ENCODE assay signal across 23 mouse cellular contexts in genomic region chr12:106288791-106289515, GRCm38 (mm10).
DNase-seq lines count a peak whose midpoint lies in the region; ATAC-seq and TF ChIP-seq lines count a peak whose summit lies in the region.
"Had no signal": no experiment of that assay in that cellular context is flagged by ENCODE, and none has a peak within 500 bp of the region (broad histone marks: within the 10 kb centered on the region; RNA-seq: fewer than 3 reads in every experiment).

No protein-coding gene starts in this region.

- peak overlapping the region; percentile 13; the same call in 1 of the 2 replicates for H3K4me2 ChIP-seq in kidney, embryonic 16.5 days (replicated peaks; ENCODE audit: low read depth, low read length)
- no peak overlapping the region for H3K4me2 ChIP-seq in hindbrain, embryonic 14.5 days (replicated peaks)
- H3K4me2 ChIP-seq: hindbrain, embryonic 12.5 days; limb, embryonic 12.5 days; liver, embryonic 15.5 days; midbrain, embryonic 15.5 days; neural tube, embryonic 12.5 days had no signal

- TF ChIP-seq POLR2A in thymus, adult 2 months (IDR thresholded peaks at IDR 0.05; ENCODE audit: control insufficient read depth, extremely low read depth, insufficient read depth, low read length, poor library complexity) = no peak
- TF ChIP-seq POLR2A in cerebellum, adult 2 months (IDR thresholded peaks at IDR 0.05; ENCODE audit: borderline replicate concordance, insufficient read depth, low read length) = no peak

- no peaks in the 10 kb centered on the region for H3K36me3 ChIP-seq in thymus, adult 2 months (ENCODE audit: control insufficient read depth, insufficient read depth, low read length)
- no peaks in the 10 kb centered on the region for H3K36me3 ChIP-seq in kidney, embryonic 16.5 days (ENCODE audit: insufficient read depth, low read length)
- H3K36me3 ChIP-seq in hindbrain, embryonic 14.5 days (replicated peaks; ENCODE audit: control insufficient read depth, insufficient read depth) = no peaks in the 10 kb centered on the region
- H3K36me3 ChIP-seq: embryonic facial prominence, embryonic 10.5 days; hindbrain, embryonic 12.5 days; limb, embryonic 12.5 days; liver, embryonic 15.5 days; midbrain, embryonic 15.5 days; neural tube, embryonic 12.5 days had no signal

- DNase-seq in embryo, embryonic 11 days = peak; percentile 16
- DNase-seq in embryo, embryonic 10 days (ENCODE audit: low spot score) = no peak
- peak; percentile 39 for DNase-seq in thymus, postnatal 4 days
- DNase-seq in thymus, adult 2 months = no peak
- no peak for DNase-seq in heart, postnatal 4 days
- no peak for DNase-seq in hindbrain, embryonic 14.5 days (ENCODE audit: low spot score)
- DNase-seq in cerebellum, adult 2 months = no peak
- DNase-seq: adrenal gland, postnatal 10 days; cerebellum, adult 9-11 months; forebrain, postnatal 0 days; gastrocnemius, adult 2 months; heart, adult 2 months; lung, postnatal 4 days; right cerebral cortex, postnatal 25 days; thymus, postnatal 14 days had no signal

- 29% methylated on average over 23 of the region's 23 CpGs for WGBS in thymus, adult 2 months
- 38% methylated on average over 23 of the region's 23 CpGs for WGBS in kidney, embryonic 16.5 days
- 79% methylated on average over 23 of the region's 23 CpGs for WGBS in hindbrain, embryonic 14.5 days
- 73% methylated on average over 23 of the region's 23 CpGs for WGBS in cerebellum, adult 2 months

- H3K27me3 ChIP-seq in thymus, adult 2 months (ENCODE audit: control insufficient read depth, insufficient read depth, low read length) = no peaks in the 10 kb centered on the region
- no peaks in the 10 kb centered on the region for H3K27me3 ChIP-seq in kidney, embryonic 16.5 days (ENCODE audit: insufficient read depth, low read length)
- no peaks in the 10 kb centered on the region for H3K27me3 ChIP-seq in hindbrain, embryonic 14.5 days (ENCODE audit: control insufficient read depth, insufficient read depth, low read length)
- H3K27me3 ChIP-seq in cerebellum, adult 2 months (ENCODE audit: control insufficient read depth, insufficient read depth, low read length) = no peaks in the 10 kb centered on the region
- H3K27me3 ChIP-seq: hindbrain, embryonic 12.5 days; limb, embryonic 12.5 days; liver, embryonic 15.5 days; midbrain, embryonic 15.5 days; neural tube, embryonic 12.5 days had no signal

- H3K9me3 ChIP-seq in kidney, embryonic 16.5 days (ENCODE audit: low read length) = no peaks in the 10 kb centered on the region
- no peaks in the 10 kb centered on the region for H3K9me3 ChIP-seq in hindbrain, embryonic 14.5 days (ENCODE audit: control insufficient read depth, low read length)
- H3K9me3 ChIP-seq: embryonic facial prominence, embryonic 10.5 days; hindbrain, embryonic 12.5 days; midbrain, embryonic 15.5 days; neural tube, embryonic 12.5 days had no signal

- no peak overlapping the region for H3K4me3 ChIP-seq in thymus, adult 2 months (ENCODE audit: control insufficient read depth, insufficient read depth, low read length)
- H3K4me3 ChIP-seq in kidney, embryonic 16.5 days (ENCODE audit: low read length) = no peak overlapping the region
- no peak overlapping the region for H3K4me3 ChIP-seq in hindbrain, embryonic 14.5 days (replicated peaks; ENCODE audit: low read length)
- no peak overlapping the region for H3K4me3 ChIP-seq in cerebellum, adult 2 months (replicated peaks; ENCODE audit: insufficient read depth, low read depth, low read length)
- H3K4me3 ChIP-seq: embryonic facial prominence, embryonic 10.5 days; gastrocnemius, adult 2 months; heart, adult 2 months; hindbrain, embryonic 12.5 days; left cerebral cortex, adult 2 months; limb, embryonic 12.5 days; liver, embryonic 15.5 days; midbrain, embryonic 15.5 days; neural tube, embryonic 12.5 days had no signal

- ATAC-seq in kidney, embryonic 16.5 days (ENCODE audit: low FRiP score, low TSS enrichment) = peak; percentile 75; the same call in 1 of the 2 replicates
- no peak for ATAC-seq in hindbrain, embryonic 14.5 days (ENCODE audit: low FRiP score)
- ATAC-seq: forebrain, postnatal 0 days; midbrain, embryonic 15.5 days had no signal

- no peak for TF ChIP-seq CTCF in thymus, adult 2 months (IDR thresholded peaks at IDR 0.05; ENCODE audit: borderline replicate concordance, control insufficient read depth, extremely low read depth, insufficient read depth, low read length, poor library complexity)
- no peak for TF ChIP-seq CTCF in cerebellum, adult 2 months (IDR thresholded peaks at IDR 0.05; ENCODE audit: borderline replicate concordance, insufficient read depth, low read depth, low read length)

- H3K9ac ChIP-seq in kidney, embryonic 16.5 days (replicated peaks; ENCODE audit: low read length) = no peak overlapping the region
- H3K9ac ChIP-seq in hindbrain, embryonic 14.5 days = no peak overlapping the region
- H3K9ac ChIP-seq: forebrain, postnatal 0 days; hindbrain, embryonic 12.5 days; limb, embryonic 12.5 days; liver, embryonic 15.5 days; midbrain, embryonic 15.5 days; neural tube, embryonic 12.5 days had no signal

- peaks cover 6% of the 10 kb centered on the region for H3K4me1 ChIP-seq in thymus, adult 2 months (replicated peaks; ENCODE audit: control insufficient read depth, insufficient read depth, low read length)
- H3K4me1 ChIP-seq in kidney, embryonic 16.5 days (ENCODE audit: insufficient read depth, low read length) = 0 out of 2 replicates have a peak, but pooled peaks cover 6% of the 10 kb centered on the region
- H3K4me1 ChIP-seq in hindbrain, embryonic 14.5 days (replicated peaks; ENCODE audit: control insufficient read depth, insufficient read depth, low read length) = no peaks in the 10 kb centered on the region
- no peaks in the 10 kb centered on the region; the same call in 1 of the 2 replicates for H3K4me1 ChIP-seq in cerebellum, adult 2 months (ENCODE audit: control insufficient read depth, insufficient read depth, low read length)
- H3K4me1 ChIP-seq: embryonic facial prominence, embryonic 10.5 days; hindbrain, embryonic 12.5 days; limb, embryonic 12.5 days; liver, embryonic 15.5 days; midbrain, embryonic 15.5 days; neural tube, embryonic 12.5 days had no signal

- H3K27ac ChIP-seq in thymus, adult 2 months (ENCODE audit: control insufficient read depth, insufficient read depth, low read length) = no peak overlapping the region
- no peak overlapping the region for H3K27ac ChIP-seq in kidney, embryonic 16.5 days (ENCODE audit: low read length)
- H3K27ac ChIP-seq in hindbrain, embryonic 14.5 days = no peak overlapping the region
- no peak overlapping the region for H3K27ac ChIP-seq in cerebellum, adult 2 months (ENCODE audit: insufficient read depth, low read length)
- H3K27ac ChIP-seq: embryonic facial prominence, embryonic 10.5 days; gastrocnemius, adult 2 months; heart, adult 2 months; hindbrain, embryonic 12.5 days; left cerebral cortex, adult 2 months; limb, embryonic 12.5 days; liver, embryonic 15.5 days; midbrain, embryonic 15.5 days; neural tube, embryonic 12.5 days had no signal

Comparison
In these comparisons a context has a peak if more than half of its experiments do, and no peak if none do; other contexts are left out.
1. DNase-seq: peak in embryo, embryonic 11 days (single experiment) and thymus, postnatal 4 days (single experiment); none in embryo, embryonic 10 days (single experiment), thymus, adult 2 months (single experiment), heart, postnatal 4 days (single experiment), hindbrain, embryonic 14.5 days (single experiment) and cerebellum, adult 2 months (0 of 2).